Mouse (Mus musculus) lung, postnatal 0 days (tissue): Measurements from ENCODE around the gene 4930558K02Rik. TPM values are rescaled to one million over a fixed set of nuclear protein-coding genes. Genes with fewer than 3 reads are reported as not detected.

ENCODE experiments used
- ATAC-seq: fragments of 200-750 bp; cut with Nextera tagmentation; 2 replicates; pipeline ENCODE4 v1.8.0; 2017; ENCODE audit warnings: moderate library complexity
- DNase-seq: peaks from one replicate; pipeline ENCODE4 v3.0.0-alpha.2; 2016; ENCODE audit warnings: low spot score
- H3K27ac ChIP-seq: fragments of 300-500 bp; sonication (generic); 2 replicates; pipeline ENCODE4 v1.5.1; 2014; ENCODE audit warnings: antibody characterized with exemption, mild to moderate bottlenecking, low read length, mixed read lengths
- H3K27me3 ChIP-seq: fragments of 300-500 bp; sonication (generic); replicated peaks from 2 replicates; pipeline ENCODE4 v1.6.1; 2014; ENCODE audit warnings: low read length, mixed read lengths; ENCODE audit not compliant: insufficient read depth
- H3K36me3 ChIP-seq: fragments of 300-500 bp; sonication (generic); 2 replicates; pipeline ENCODE4 v1.6.1; 2014; ENCODE audit warnings: low read length, mixed read lengths; ENCODE audit not compliant: insufficient read depth
- H3K4me1 ChIP-seq: fragments of 300-500 bp; sonication (generic); 2 replicates; pipeline ENCODE4 v1.6.1; 2014; ENCODE audit warnings: antibody characterized with exemption, low read depth, low read length, mixed read lengths; ENCODE audit not compliant: insufficient read depth
- H3K4me2 ChIP-seq: fragments of 300-500 bp; sonication (generic); replicated peaks from 2 replicates; pipeline ENCODE4 v1.6.1; 2014; ENCODE audit warnings: low read depth, mild to moderate bottlenecking, low read length, moderate library complexity, mixed read lengths
- H3K4me3 ChIP-seq: fragments of 300-500 bp; sonication (generic); 2 replicates; pipeline ENCODE4 v1.5.1; 2014; ENCODE audit warnings: low read depth, low read length
- H3K9ac ChIP-seq: fragments of 300-500 bp; sonication (generic); replicated peaks from 2 replicates; pipeline ENCODE4 v1.6.1; 2014; ENCODE audit warnings: low read depth, mild to moderate bottlenecking
- H3K9me3 ChIP-seq: fragments of 300-500 bp; sonication (generic); 2 replicates; pipeline ENCODE4 v1.6.1; 2016; ENCODE audit warnings: low read length, mixed read lengths
- CTCF ChIP-seq: IDR thresholded peaks from 2 replicates; pipeline ENCODE4 v1.5.1; 2016; ENCODE audit warnings: antibody characterized with exemption, mild to moderate bottlenecking
- EP300 ChIP-seq: IDR thresholded peaks from 2 replicates; pipeline ENCODE4 v1.6.1; 2016; ENCODE audit warnings: antibody characterized with exemption, mild to moderate bottlenecking, control low read depth
- WGBS: fragments of 180-500 bp; shearing (Covaris S2); extraction: QIAGEN DNeasy Blood & Tissue Kit; methylation state at CpG from one replicate; pipeline ENCODE4 v1.1.7; 2014; 5-methylcytosine and 5-hydroxymethylcytosine counted together
- polyA plus RNA-seq: library from polyadenylated mRNA; unstranded; fragments of >200 nt; fragmentation: Nextera tagmentation; extraction: Ambion mirVana; gene quantifications from 2 replicates; pipeline ENCODE4 v1.2.1, GENCODE M21; 2015

Gene 4930558K02Rik
- polyA plus RNA-seq, 1 experiment from 2014 or later: not detected

GRCm38 (mm10) chr1:161900129-161900528, 79.3 kb downstream of the 4930558K02Rik start:
- no peak for ATAC-seq
- DNase-seq: no peak
- Histone ChIP-seq H3K9ac (no peak overlapping the region), H3K27ac (no peak overlapping the region), H3K36me3 (no peaks in the 10 kb centered on the region), H3K4me1 (no peaks in the 10 kb centered on the region), H3K4me2 (no peak overlapping the region), H3K9me3 (no peaks in the 10 kb centered on the region), H3K27me3 (no peaks in the 10 kb centered on the region), H3K4me3 (no peak overlapping the region)
- TF ChIP-seq EP300: no peak
- TF ChIP-seq CTCF: no peak
- 53% methylated on average over 2 of the region's 2 CpGs for WGBS

- Histone ChIP-seq H3K27ac (no peak overlapping the region), H3K4me1 (no peaks in the 10 kb centered on the region), H3K36me3 (no peaks in the 10 kb centered on the region), H3K27me3 (no peaks in the 10 kb centered on the region), H3K4me3 (no peak overlapping the region), H3K4me2 (no peak overlapping the region), H3K9me3 (no peaks in the 10 kb centered on the region), H3K9ac (no peak overlapping the region)
- no peak for TF ChIP-seq CTCF
- TF ChIP-seq EP300: no peak
- DNase-seq (no peak), ATAC-seq (no peak)
- WGBS: 60% methylated on average over 8 of the region's 8 CpGs
Measured at GRCm38 (mm10) chr1:161897235-161897634, 82.2 kb downstream of the 4930558K02Rik start.

GRCm38 (mm10) chr1:161896130-161896529, 83.3 kb downstream of the 4930558K02Rik start:
- Histone ChIP-seq H3K9me3 (no peaks in the 10 kb centered on the region), H3K4me1 (no peaks in the 10 kb centered on the region), H3K4me3 (no peak overlapping the region), H3K27ac (no peak overlapping the region), H3K36me3 (no peaks in the 10 kb centered on the region), H3K9ac (no peak overlapping the region), H3K27me3 (no peaks in the 10 kb centered on the region), H3K4me2 (no peak overlapping the region; the same call in 1 of the 2 replicates)
- TF ChIP-seq CTCF: no peak
- no peak for TF ChIP-seq EP300
- DNase-seq (peak; percentile 35), ATAC-seq (peak; percentile 53; the same call in 1 of the 2 replicates)
- WGBS: 39% methylated on average over 10 of the region's 10 CpGs

- ATAC-seq: no peak
- no peak for TF ChIP-seq CTCF
- TF ChIP-seq EP300: no peak
- H3K4me1 ChIP-seq: no peaks in the 10 kb centered on the region
Measured at GRCm38 (mm10) chr1:161895014-161895413, 84.4 kb downstream of the 4930558K02Rik start.

GRCm38 (mm10) chr1:161894553-161894952, 84.9 kb downstream of the 4930558K02Rik start:
- Histone ChIP-seq H3K9ac (no peak overlapping the region), H3K4me3 (no peak overlapping the region), H3K36me3 (no peaks in the 10 kb centered on the region), H3K27me3 (no peaks in the 10 kb centered on the region), H3K27ac (no peak overlapping the region), H3K4me1 (no peaks in the 10 kb centered on the region), H3K4me2 (no peak overlapping the region), H3K9me3 (no peaks in the 10 kb centered on the region)
- peak; percentile 7 for DNase-seq
- TF ChIP-seq EP300: no peak
- TF ChIP-seq CTCF: no peak
- WGBS: 20% methylated on average over 2 of the region's 2 CpGs
- peak; percentile 44 for ATAC-seq

More at GRCm38 (mm10) chr1:161895014-161895413, 84.4 kb downstream of the 4930558K02Rik start:
- no peaks in the 10 kb centered on the region for H3K36me3 ChIP-seq
- H3K27me3 ChIP-seq: no peaks in the 10 kb centered on the region
- no peak overlapping the region for H3K4me2 ChIP-seq
- H3K9ac ChIP-seq: no peak overlapping the region
- H3K4me3 ChIP-seq: no peak overlapping the region
- WGBS: 90% methylated on average over 3 of the region's 3 CpGs
- no peaks in the 10 kb centered on the region for H3K9me3 ChIP-seq
- no peak overlapping the region for H3K27ac ChIP-seq
- DNase-seq: no peak

GRCm38 (mm10) chr1:161894126-161894525, 85.3 kb downstream of the 4930558K02Rik start:
- DNase-seq (no peak), ATAC-seq (no peak)
- Histone ChIP-seq H3K9me3 (no peaks in the 10 kb centered on the region), H3K4me1 (no peaks in the 10 kb centered on the region), H3K9ac (no peak overlapping the region), H3K27me3 (no peaks in the 10 kb centered on the region), H3K36me3 (no peaks in the 10 kb centered on the region), H3K4me3 (no peak overlapping the region), H3K27ac (no peak overlapping the region), H3K4me2 (no peak overlapping the region)
- TF ChIP-seq CTCF: no peak
- no peak for TF ChIP-seq EP300
- 34% methylated on average over 2 of the region's 2 CpGs for WGBS

Other genes with a start within 250 kb of the 4930558K02Rik start
- 0.10 and 0.11 TPM in 2 replicates for gene Fasl, start 191.1 kb downstream of the 4930558K02Rik start, polyA plus RNA-seq
- gene Suco, start 103.0 kb downstream of the 4930558K02Rik start, polyA plus RNA-seq: 13.1 and 14.7 TPM in 2 replicates
- gene Pigc, start 10.4 kb downstream of the 4930558K02Rik start, polyA plus RNA-seq: 38.1 and 39.3 TPM in 2 replicates